Mouse (Mus musculus) heart, embryonic 14.5 days (tissue): Measurements from ENCODE around the gene Acap3. TPM values are rescaled to one million over a fixed set of nuclear protein-coding genes. Genes with fewer than 3 reads are reported as not detected.
A peak's percentile ranks its signal among the peaks of the same experiment; 100 is the strongest.

ENCODE experiments used
- ATAC-seq: fragments of 200-750 bp; cut with Nextera tagmentation; 2 replicates; pipeline ENCODE4 v1.8.0; 2017; ENCODE audit warnings: low read depth, moderate TSS enrichment; ENCODE audit not compliant: insufficient number of reproducible peaks, insufficient read depth, low FRiP score
- H3K27ac ChIP-seq, 2 experiments: fragments of 200-500 bp in 1 of 2; fragments of 300-500 bp in 1 of 2; sonication (generic) in 1 of 2; replicated peaks in 1 of 2; 2 replicates each; pipeline ENCODE4 v1.5.1; 2012 to 2014; ENCODE audit warnings: low read depth in 2 of 2, low read length in 2 of 2, control low read depth in 1 of 2, mild to moderate bottlenecking in 1 of 2, mixed read lengths in 1 of 2; ENCODE audit not compliant: control insufficient read depth in 1 of 2, insufficient read depth in 1 of 2
- H3K27me3 ChIP-seq: fragments of 300-500 bp; sonication (generic); 2 replicates; pipeline ENCODE4 v1.6.1; 2014; ENCODE audit warnings: mild to moderate bottlenecking, low read length, control low read depth; ENCODE audit not compliant: control insufficient read depth, insufficient read depth
- H3K36me3 ChIP-seq: fragments of 300-500 bp; sonication (generic); 2 replicates; pipeline ENCODE4 v1.6.1; 2014; ENCODE audit warnings: mild to moderate bottlenecking, control low read depth, low read length, mixed read lengths; ENCODE audit not compliant: control insufficient read depth, insufficient read depth
- H3K4me1 ChIP-seq, 2 experiments: fragments of 200-500 bp in 1 of 2; fragments of 300-500 bp in 1 of 2; sonication (generic) in 1 of 2; 2 replicates each; pipeline ENCODE4 v1.6.1; 2012 to 2014; ENCODE audit warnings: low read length in 2 of 2, control low read depth in 1 of 2, mixed read lengths in 1 of 2; ENCODE audit not compliant: control insufficient read depth in 2 of 2, insufficient read depth in 2 of 2
- H3K4me2 ChIP-seq: fragments of 300-500 bp; sonication (generic); 2 replicates; pipeline ENCODE4 v1.6.1; 2014; ENCODE audit warnings: mild to moderate bottlenecking, low read length
- H3K4me3 ChIP-seq, 2 experiments: fragments of 200-500 bp in 1 of 2; fragments of 300-500 bp in 1 of 2; sonication (generic) in 1 of 2; 2 replicates each; pipeline ENCODE4 v1.5.1; 2012 to 2014; ENCODE audit warnings: low read length in 2 of 2, mild to moderate bottlenecking in 2 of 2, control low read depth in 1 of 2, low read depth in 1 of 2, moderate library complexity in 1 of 2; ENCODE audit not compliant: control insufficient read depth in 1 of 2, insufficient read depth in 1 of 2
- H3K9ac ChIP-seq: fragments of 300-500 bp; sonication (generic); 2 replicates; pipeline ENCODE4 v1.6.1; 2014; ENCODE audit warnings: mild to moderate bottlenecking, low read length
- H3K9me3 ChIP-seq: fragments of 300-500 bp; sonication (generic); 2 replicates; pipeline ENCODE4 v1.6.1; 2016; ENCODE audit warnings: low read length, control low read depth; ENCODE audit not compliant: control insufficient read depth
- WGBS: fragments of 180-500 bp; shearing (Covaris S2); extraction: QIAGEN DNeasy Blood & Tissue Kit; methylation state at CpG from one replicate; pipeline ENCODE4 v1.1.7; 2014; 5-methylcytosine and 5-hydroxymethylcytosine counted together
- polyA plus RNA-seq: library from polyadenylated mRNA; unstranded; fragments of >200 nt; fragmentation: Nextera tagmentation; extraction: Ambion mirVana; gene quantifications from 2 replicates; pipeline ENCODE4 v1.2.1, GENCODE M21; 2014

Acap3 gene
- polyA plus RNA-seq, 1 experiment from 2014 or later: 9.4 TPM

DNA sequence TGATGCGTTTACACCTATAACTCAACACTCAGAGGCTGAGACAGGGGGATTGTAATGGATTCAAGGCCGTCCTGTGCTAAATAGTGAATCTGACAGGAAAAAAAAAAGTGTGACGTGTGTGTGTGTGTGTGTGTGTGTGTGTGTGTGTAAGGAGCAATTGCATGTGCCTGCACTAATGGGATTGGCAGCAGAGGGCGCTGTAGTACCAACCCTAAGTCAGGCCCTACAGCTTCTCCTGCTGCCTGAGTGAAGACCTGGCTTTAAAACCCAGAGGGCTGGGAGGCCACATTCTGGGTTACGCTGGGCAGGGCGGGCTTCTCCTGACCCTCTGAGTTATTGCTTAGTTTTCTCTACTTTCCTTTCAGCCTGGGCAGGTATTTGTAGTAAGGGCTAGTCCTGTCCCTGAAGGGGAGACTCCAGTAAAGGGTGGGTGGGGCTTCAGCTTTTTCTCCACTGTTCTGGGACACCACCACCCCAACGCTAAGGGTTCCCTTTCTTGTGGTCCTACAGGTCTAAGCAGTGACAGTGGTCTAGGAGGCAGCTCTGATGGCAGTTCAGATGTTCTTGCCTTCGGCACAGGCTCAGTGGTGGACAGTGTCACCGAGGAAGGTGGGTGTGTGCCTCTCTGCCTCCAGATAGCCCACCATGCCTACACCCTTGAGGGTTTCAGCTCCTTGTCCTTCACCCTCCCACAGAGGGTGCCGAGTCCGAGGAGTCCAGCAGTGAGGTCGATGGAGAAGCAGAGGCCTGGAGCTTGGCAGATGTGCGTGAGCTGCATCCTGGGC, 12.9 kb downstream of the Acap3 start:
- peaks cover 7 to 8% of the 10 kb centered on the region in 2 experiments; a peak in 3 of 4 replicates for H3K4me1 ChIP-seq
- no peak for ATAC-seq
- no peak overlapping the region for H3K27ac ChIP-seq
- H3K4me3 ChIP-seq: no peak overlapping the region
- H3K27me3 ChIP-seq: no peaks in the 10 kb centered on the region
- no peak overlapping the region for H3K4me2 ChIP-seq
- peaks cover 66% of the 10 kb centered on the region for H3K36me3 ChIP-seq
- no peak overlapping the region for H3K9ac ChIP-seq
- H3K9me3 ChIP-seq: no peaks in the 10 kb centered on the region
- 83% methylated on average over 13 of the region's 13 CpGs for WGBS

DNA sequence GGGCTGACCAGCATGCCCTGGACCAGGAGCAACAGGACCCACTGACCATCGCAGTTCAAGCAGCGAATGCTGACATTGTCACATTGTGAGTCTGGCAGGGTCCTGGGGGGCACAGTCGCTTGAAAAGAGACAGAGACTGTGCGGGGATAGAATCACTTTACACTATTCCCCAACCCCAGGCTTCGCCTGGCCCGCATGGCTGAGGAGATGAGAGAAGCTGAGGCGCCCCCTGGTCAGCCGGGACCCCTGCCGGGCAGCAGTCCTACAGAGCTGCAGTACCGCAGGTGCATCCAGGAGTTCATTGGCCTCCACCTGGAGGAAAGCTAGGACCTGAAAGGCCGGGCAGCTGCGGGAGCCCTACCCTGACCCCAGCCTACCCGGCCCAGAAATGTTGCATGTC, 14.0 kb downstream of the Acap3 start:
- 86% methylated on average over 13 of the region's 13 CpGs for WGBS
- Histone ChIP-seq H3K36me3 (peaks cover 55% of the 10 kb centered on the region), H3K27ac (no peak overlapping the region), H3K9ac (no peak overlapping the region), H3K4me2 (no peak overlapping the region), H3K27me3 (no peaks in the 10 kb centered on the region), H3K4me3 (no peak overlapping the region), H3K4me1 (peaks cover 7 to 8% of the 10 kb centered on the region in 2 experiments; a peak in 3 of 4 replicates), H3K9me3 (no peaks in the 10 kb centered on the region)
- no peak for ATAC-seq

DNA sequence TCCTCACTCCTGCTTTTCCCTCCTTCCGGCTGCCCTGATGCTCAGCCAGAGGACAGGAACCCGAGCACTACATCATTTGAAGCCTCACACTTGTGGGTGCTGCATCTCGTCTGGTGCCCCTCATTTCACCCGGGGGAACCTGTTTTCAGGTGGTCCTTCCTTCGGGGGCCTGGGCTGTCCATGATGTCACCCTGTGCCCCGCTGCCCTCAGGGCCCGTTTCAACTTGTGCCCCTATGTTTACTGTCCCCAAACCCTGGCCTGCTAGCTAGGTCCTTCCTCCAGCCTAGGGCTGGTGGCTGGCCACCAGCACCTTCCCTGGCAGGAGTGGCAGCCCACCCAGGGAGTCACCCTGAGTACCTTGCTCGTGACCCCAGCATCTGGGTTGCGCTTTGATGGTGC, 14.5 kb downstream of the Acap3 start:
- H3K36me3 ChIP-seq: peaks cover 50% of the 10 kb centered on the region
- ATAC-seq: no peak
- H3K4me3 ChIP-seq: no peak overlapping the region
- no peaks in the 10 kb centered on the region for H3K9me3 ChIP-seq
- no peak overlapping the region for H3K9ac ChIP-seq
- no peaks in the 10 kb centered on the region for H3K27me3 ChIP-seq
- H3K4me1 ChIP-seq: peaks cover 2 to 4% of the 10 kb centered on the region in 2 experiments; a peak in 3 of 4 replicates
- H3K4me2 ChIP-seq: no peak overlapping the region
- H3K27ac ChIP-seq: no peak overlapping the region
- WGBS: 80% methylated on average over 9 of the region's 9 CpGs

DNA sequence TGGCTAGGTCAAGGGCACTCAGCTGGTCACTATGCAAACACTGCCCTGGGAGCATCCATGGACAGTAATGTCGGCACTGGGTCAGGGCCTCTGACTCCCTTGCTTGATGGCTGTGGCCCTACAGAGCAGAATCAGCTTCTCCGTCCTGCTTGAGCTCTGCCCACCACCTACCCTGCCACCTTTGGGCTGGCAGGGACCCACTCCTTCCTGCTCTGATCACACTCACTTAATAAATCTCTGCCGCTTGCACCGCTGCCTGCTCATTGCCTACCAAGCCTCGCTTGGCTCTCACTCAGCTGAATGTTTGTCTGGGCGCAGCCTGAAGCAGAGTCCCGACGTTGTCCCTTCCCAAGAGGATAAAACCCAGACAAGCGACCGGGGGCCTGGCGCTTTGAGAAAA, 15.4 kb downstream of the Acap3 start:
- no peak overlapping the region for H3K9ac ChIP-seq
- WGBS: 65% methylated on average over 11 of the region's 11 CpGs
- peaks cover 43% of the 10 kb centered on the region for H3K36me3 ChIP-seq
- no peaks in the 10 kb centered on the region for H3K9me3 ChIP-seq
- H3K4me1 ChIP-seq: no peaks in the 10 kb centered on the region
- no peaks in the 10 kb centered on the region for H3K27me3 ChIP-seq
- H3K4me2 ChIP-seq: no peak overlapping the region
- no peak overlapping the region for H3K27ac ChIP-seq
- H3K4me3 ChIP-seq: no peak overlapping the region
- ATAC-seq: no peak

DNA sequence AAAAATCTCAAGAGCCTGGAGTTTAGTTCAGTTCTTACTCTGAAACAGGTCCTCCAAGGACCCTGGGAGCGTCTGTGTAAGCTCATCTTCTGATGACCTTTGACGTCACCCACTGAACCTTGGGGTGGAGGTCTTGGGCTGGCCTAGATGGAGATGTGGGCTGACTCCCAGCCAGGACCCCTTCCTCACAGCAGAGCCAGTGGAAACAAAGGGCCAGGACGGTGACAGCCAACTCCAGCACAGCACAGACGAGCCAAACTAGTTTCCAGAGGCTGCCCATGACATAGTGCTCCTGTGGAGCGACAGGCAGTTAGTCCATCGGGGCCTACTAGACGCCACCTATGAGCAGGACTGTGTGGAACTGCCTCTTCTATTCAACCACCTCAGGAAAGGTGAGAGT, 16.7 kb downstream of the Acap3 start:
- H3K4me3 ChIP-seq: no peak overlapping the region
- H3K9me3 ChIP-seq: no peaks in the 10 kb centered on the region
- no peak for ATAC-seq
- WGBS: 70% methylated on average over 7 of the region's 7 CpGs
- no peak overlapping the region for H3K9ac ChIP-seq
- H3K27me3 ChIP-seq: no peaks in the 10 kb centered on the region
- H3K36me3 ChIP-seq: peaks cover 31% of the 10 kb centered on the region
- no peaks in the 10 kb centered on the region for H3K4me1 ChIP-seq
- H3K4me2 ChIP-seq: no peak overlapping the region
- no peak overlapping the region for H3K27ac ChIP-seq

DNA sequence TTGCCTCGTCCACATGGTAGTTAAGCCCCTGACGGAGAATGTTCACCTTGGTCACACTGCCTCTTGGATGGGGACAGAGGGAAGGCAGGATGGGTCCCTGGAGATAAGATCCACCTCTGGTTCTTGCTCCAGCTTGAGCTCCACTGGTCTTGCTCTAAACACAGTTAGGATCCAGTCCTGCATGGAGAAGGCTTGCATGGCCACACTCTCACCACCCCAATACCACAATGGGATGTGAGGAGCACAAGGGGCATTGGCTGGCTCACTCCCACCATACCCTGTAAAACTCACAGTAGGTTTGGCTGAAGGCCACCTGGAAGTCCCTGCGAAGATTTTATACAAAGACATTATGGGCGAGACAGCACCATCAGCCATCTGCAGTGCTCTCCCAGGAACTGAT, 17.1 kb downstream of the Acap3 start:
- 81% methylated on average over 4 of the region's 4 CpGs for WGBS
- no peaks in the 10 kb centered on the region for H3K27me3 ChIP-seq
- H3K9ac ChIP-seq: no peak overlapping the region
- no peak for ATAC-seq
- no peak overlapping the region for H3K4me2 ChIP-seq
- peaks cover 26% of the 10 kb centered on the region for H3K36me3 ChIP-seq
- H3K9me3 ChIP-seq: no peaks in the 10 kb centered on the region
- no peak overlapping the region for H3K27ac ChIP-seq
- no peak overlapping the region for H3K4me3 ChIP-seq
- H3K4me1 ChIP-seq: no peaks in the 10 kb centered on the region

DNA sequence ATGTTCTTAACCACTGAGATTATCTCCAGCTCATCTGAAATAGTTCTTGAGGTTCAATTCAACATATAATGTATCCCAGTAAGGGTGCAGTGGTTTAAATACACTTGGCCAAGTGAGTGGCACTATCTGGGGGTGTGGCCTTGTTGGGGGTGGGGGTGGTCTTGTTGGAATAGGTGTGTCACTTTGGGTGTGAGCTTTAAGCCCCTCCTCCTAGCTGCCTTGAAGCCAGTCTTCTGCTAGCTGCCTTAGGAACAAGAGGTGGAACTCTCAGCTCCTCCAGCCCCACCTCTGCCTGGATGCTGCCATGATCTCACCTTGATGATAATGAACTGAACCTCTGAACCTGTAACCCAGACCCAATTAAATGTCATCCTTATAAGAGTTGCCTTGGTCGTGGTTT, 40.4 kb downstream of the Acap3 start:
- Histone ChIP-seq H3K27me3 (peaks cover 5% of the 10 kb centered on the region), H3K9ac (no peak overlapping the region), H3K4me2 (no peak overlapping the region), H3K4me3 (no peak overlapping the region), H3K36me3 (no peaks in the 10 kb centered on the region), H3K9me3 (no peaks in the 10 kb centered on the region), H3K4me1 (no peaks in the 10 kb centered on the region), H3K27ac (no peak overlapping the region)
- no peak for ATAC-seq
- 76% methylated on average over 1 of the region's 1 CpGs for WGBS

DNA sequence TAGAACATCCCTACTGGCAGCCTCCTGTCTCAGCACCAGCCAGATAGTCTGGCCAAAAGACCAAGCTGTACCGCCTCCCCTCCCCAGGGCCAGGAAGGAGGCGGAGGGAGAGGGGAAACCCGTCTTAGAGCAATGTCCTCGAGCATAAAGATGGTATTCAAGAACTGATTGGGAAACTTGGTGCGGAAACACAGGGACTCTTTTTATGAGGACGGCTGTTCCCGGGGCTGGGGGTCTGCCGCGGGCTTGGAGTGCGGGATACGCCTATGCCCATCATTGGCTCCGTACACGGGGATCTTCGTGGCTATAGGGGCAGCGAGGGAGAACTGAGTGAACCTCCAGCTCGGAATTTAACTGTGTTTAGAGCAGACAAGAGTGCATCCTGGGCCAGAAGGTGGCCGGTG, 51.4 kb downstream of the Acap3 start:
- Histone ChIP-seq H3K4me2 (peak overlapping the region; percentile 73), H3K27me3 (no peaks in the 10 kb centered on the region), H3K9ac (peak overlapping the region; percentile 91), H3K4me1 (peaks cover 10 to 23% of the 10 kb centered on the region in 2 experiments), H3K27ac (peak overlapping the region; percentile 80), H3K9me3 (no peaks in the 10 kb centered on the region), H3K4me3 (peak overlapping the region; percentile 81 to 89), H3K36me3 (peaks cover 20% of the 10 kb centered on the region)
- WGBS: 2% methylated on average over 17 of the region's 17 CpGs
- no peak; the same call in 1 of the 2 replicates for ATAC-seq
